Mouse (Mus musculus) kidney, embryonic 15.5 days (tissue): Measurements from ENCODE around the gene Olfr1234. TPM values are rescaled to one million over a fixed set of nuclear protein-coding genes. Genes with fewer than 3 reads are reported as not detected.

Experiments used
- ATAC-seq: fragments of 200-750 bp; cut with Nextera tagmentation; replicated peaks from 2 replicates; pipeline ENCODE4 v1.8.0; 2017; ENCODE audit warnings: moderate TSS enrichment; ENCODE audit not compliant: low FRiP score
- H3K27ac ChIP-seq: fragments of 300-500 bp; sonication (generic); 2 replicates; pipeline ENCODE4 v1.5.1; 2015; ENCODE audit warnings: mild to moderate bottlenecking, inconsistent platforms
- H3K27me3 ChIP-seq: fragments of 300-500 bp; sonication (generic); 2 replicates; pipeline ENCODE4 v1.6.1; 2015; ENCODE audit warnings: inconsistent platforms
- H3K36me3 ChIP-seq: fragments of 300-500 bp; sonication (generic); 2 replicates; pipeline ENCODE4 v1.6.1; 2015; ENCODE audit warnings: inconsistent platforms
- H3K4me1 ChIP-seq: fragments of 300-500 bp; sonication (generic); 2 replicates; pipeline ENCODE4 v1.6.1; 2015; ENCODE audit warnings: inconsistent platforms
- H3K4me2 ChIP-seq: fragments of 300-500 bp; sonication (generic); 2 replicates; pipeline ENCODE4 v1.6.1; 2015; ENCODE audit warnings: moderate library complexity, mild to moderate bottlenecking, inconsistent platforms
- H3K4me3 ChIP-seq: fragments of 300-500 bp; sonication (generic); replicated peaks from 2 replicates; pipeline ENCODE4 v1.5.1; 2015; ENCODE audit warnings: mild to moderate bottlenecking, inconsistent platforms
- H3K9ac ChIP-seq: fragments of 300-500 bp; sonication (generic); 2 replicates; pipeline ENCODE4 v1.6.1; 2015; ENCODE audit warnings: mild to moderate bottlenecking, inconsistent platforms
- H3K9me3 ChIP-seq: fragments of 300-500 bp; sonication (generic); replicated peaks from 2 replicates; pipeline ENCODE4 v1.6.1; 2016; ENCODE audit warnings: inconsistent platforms
- WGBS: fragments of 180-500 bp; shearing (Covaris S2); methylation state at CpG from one replicate; pipeline ENCODE4 v1.1.7; 2015; ENCODE audit warnings: mixed read lengths; 5-methylcytosine and 5-hydroxymethylcytosine counted together
- polyA plus RNA-seq: library from polyadenylated mRNA; unstranded; fragments of >200 nt; fragmentation: Nextera tagmentation; extraction: Ambion mirVana; gene quantifications from 2 replicates; pipeline ENCODE4 v1.2.1, GENCODE M21; 2015

Olfr1234 gene
- polyA plus RNA-seq = not detected in 2 replicates

DNA sequence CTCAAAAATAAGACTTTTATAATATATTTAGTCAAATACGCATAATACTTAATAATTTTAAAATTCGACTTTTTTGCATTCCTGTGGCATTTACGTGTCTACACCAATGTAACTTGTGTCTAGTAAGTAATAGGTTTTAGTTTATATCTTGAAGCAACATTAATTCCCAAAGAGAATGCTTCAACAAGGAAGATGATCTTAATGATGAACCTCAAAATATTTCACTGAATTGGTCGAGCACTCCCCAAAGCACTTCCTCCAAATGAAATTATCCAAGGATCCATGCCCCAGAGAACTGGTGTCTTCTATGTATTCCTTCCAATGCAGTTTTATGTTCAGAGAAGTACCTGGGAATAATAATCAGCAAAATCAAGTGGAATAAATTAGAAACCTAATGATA lies at the start of gene Olfr1234:
Olfr1234 (minus strand) TSS at position 101 of the 400 bp plus-strand sequence.
- H3K9ac ChIP-seq = no peak within 1 kb of the TSS
- no peak for ATAC-seq
- no peaks in the 10 kb centered on the region for H3K4me1 ChIP-seq
- no peaks in the 10 kb centered on the region for H3K27me3 ChIP-seq
- no peak within 1 kb of the TSS for H3K27ac ChIP-seq
- WGBS = 91% methylated on average over 4 of the region's 4 CpGs
- H3K4me3 ChIP-seq = no peak within 1 kb of the TSS
- H3K4me2 ChIP-seq = no peak within 1 kb of the TSS
- no peaks in the 10 kb centered on the region for H3K36me3 ChIP-seq
- H3K9me3 ChIP-seq = no peaks in the 10 kb centered on the region

DNA sequence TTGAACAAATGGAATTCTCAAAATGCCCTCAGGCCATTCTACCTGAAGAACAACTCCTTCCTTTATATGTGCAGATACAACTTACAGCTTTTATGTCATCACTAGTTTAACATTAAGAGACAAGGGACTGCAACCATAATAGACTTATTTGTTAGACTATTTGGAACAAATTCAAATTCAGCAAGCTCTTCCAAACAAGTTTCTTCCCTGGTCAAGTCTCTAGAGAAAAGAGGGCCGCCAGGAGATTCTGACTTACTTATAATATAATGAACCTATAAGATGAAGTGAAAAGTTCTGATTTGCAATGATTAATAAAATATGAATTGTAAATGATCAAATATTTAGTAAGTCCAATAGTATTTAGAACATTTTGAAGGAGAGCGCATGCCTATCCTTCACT lies 44.9 kb upstream of the Olfr1234 start, which contains the start of gene Olfr1238:
Olfr1238 (minus strand) TSS at position 101 of the 400 bp plus-strand sequence.
- H3K27me3 ChIP-seq = no peaks in the 10 kb centered on the region
- no peak within 1 kb of the TSS for H3K9ac ChIP-seq
- no peak within 1 kb of the TSS for H3K4me2 ChIP-seq
- H3K36me3 ChIP-seq = no peaks in the 10 kb centered on the region
- no peaks in the 10 kb centered on the region for H3K9me3 ChIP-seq
- H3K4me3 ChIP-seq = no peak within 1 kb of the TSS
- no peaks in the 10 kb centered on the region for H3K4me1 ChIP-seq
- WGBS = 93% methylated on average over 2 of the region's 2 CpGs
- no peak for ATAC-seq
- H3K27ac ChIP-seq = no peak within 1 kb of the TSS

DNA sequence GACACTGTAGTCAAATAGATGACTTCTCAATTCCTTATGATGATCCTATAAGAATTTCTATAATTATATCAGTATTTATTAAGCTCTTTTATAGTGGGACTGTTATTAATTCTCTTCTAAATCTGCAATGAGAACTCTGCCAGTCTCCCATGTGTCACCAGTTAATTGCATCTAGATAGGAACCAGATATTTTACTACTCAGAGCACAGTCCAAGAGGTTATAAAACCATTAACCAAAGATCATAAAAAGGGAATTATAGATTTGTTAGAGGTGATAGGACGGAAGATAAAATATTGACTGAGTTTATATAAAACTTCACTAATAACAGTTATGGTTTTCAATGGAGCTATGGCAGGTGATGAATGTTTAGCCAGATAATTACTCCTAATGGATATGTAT lies 36.2 kb upstream of the Olfr1234 start:
- Histone ChIP-seq H3K4me3 (no peak overlapping the region), H3K36me3 (no peaks in the 10 kb centered on the region), H3K9me3 (no peaks in the 10 kb centered on the region), H3K9ac (no peak overlapping the region), H3K4me2 (no peak overlapping the region), H3K27ac (no peak overlapping the region), H3K4me1 (no peaks in the 10 kb centered on the region), H3K27me3 (no peaks in the 10 kb centered on the region)
- whole genome bisulfite sequencing = 78% methylated on average over 1 of the region's 1 CpGs
- no peak for ATAC-seq

DNA sequence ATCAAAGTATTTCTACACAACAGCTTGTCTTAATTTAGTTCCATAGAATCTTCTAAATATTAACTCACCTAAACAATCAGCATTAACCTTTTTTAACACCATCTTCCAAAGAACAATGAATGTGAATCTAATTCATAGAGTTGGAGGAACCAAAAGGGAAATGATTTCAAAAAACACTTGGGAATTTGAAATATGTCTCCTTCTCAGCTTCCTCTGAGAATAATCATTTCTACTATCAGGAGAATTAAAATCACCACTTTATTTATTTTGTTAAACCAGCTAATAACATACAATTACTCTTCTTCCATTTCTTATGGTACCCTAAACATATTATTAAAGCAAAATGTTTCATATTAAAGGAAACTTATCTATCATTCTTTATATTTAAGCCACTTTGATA lies 22.4 kb downstream of the Olfr1234 start, which contains the start of gene Olfr1233:
Olfr1233 (minus strand) TSS at position 101 of the 400 bp plus-strand sequence.
- ATAC-seq = no peak
- Histone ChIP-seq H3K4me1 (no peaks in the 10 kb centered on the region), H3K9me3 (no peaks in the 10 kb centered on the region), H3K4me2 (no peak within 1 kb of the TSS), H3K27ac (no peak within 1 kb of the TSS), H3K36me3 (no peaks in the 10 kb centered on the region), H3K4me3 (no peak within 1 kb of the TSS), H3K27me3 (no peaks in the 10 kb centered on the region), H3K9ac (no peak within 1 kb of the TSS)

DNA sequence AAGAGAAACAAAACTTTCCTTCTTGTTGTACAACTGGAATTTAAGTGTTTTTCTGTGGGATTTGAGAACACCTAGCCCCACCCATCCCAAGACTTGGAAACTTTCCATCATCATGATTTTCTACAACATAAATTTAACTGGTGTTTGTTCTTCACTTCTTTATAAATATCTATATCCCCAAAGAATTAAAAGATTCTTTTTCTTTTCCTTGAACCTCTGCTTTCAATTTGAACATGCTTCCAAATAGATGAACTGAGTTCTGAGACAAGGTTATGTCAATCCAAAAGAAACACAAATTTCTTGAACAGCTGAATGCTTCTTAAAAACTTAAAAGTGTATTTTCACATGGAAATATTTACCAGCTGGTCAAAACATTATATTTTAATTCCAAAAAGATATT lies 35.1 kb downstream of the Olfr1234 start, which contains the start of gene Olfr1232:
Olfr1232 (minus strand) TSS at position 101 of the 400 bp plus-strand sequence.
- Histone ChIP-seq H3K4me3 (no peak within 1 kb of the TSS), H3K9me3 (no peaks in the 10 kb centered on the region), H3K4me2 (no peak within 1 kb of the TSS), H3K27ac (no peak within 1 kb of the TSS), H3K27me3 (no peaks in the 10 kb centered on the region), H3K9ac (no peak within 1 kb of the TSS), H3K36me3 (no peaks in the 10 kb centered on the region), H3K4me1 (no peaks in the 10 kb centered on the region)
- no peak for ATAC-seq

Other genes starting within 250 kb of the Olfr1234 start
- gene Olfr1221, start 247.6 kb downstream of the Olfr1234 start, polyA plus RNA-seq = not detected in 2 replicates
- gene Olfr1222, start 231.8 kb downstream of the Olfr1234 start, polyA plus RNA-seq = not detected in 2 replicates
- gene Olfr1223, start 213.3 kb downstream of the Olfr1234 start, polyA plus RNA-seq = not detected in 2 replicates
- gene Olfr1224-ps1, start 200.8 kb downstream of the Olfr1234 start, polyA plus RNA-seq = not detected in 2 replicates
- not detected in 2 replicates for gene Olfr1225, start 190.2 kb downstream of the Olfr1234 start, polyA plus RNA-seq
- gene Olfr1226, start 164.8 kb downstream of the Olfr1234 start, polyA plus RNA-seq = not detected in 2 replicates
- gene Olfr1228, start 110.8 kb downstream of the Olfr1234 start, polyA plus RNA-seq = not detected in 2 replicates
- not detected in 2 replicates for gene Olfr1229, start 76.9 kb downstream of the Olfr1234 start, polyA plus RNA-seq
- gene Olfr1230, start 67.6 kb downstream of the Olfr1234 start, polyA plus RNA-seq = not detected in 2 replicates
- not detected in 2 replicates for gene Olfr1231, start 57.8 kb downstream of the Olfr1234 start, polyA plus RNA-seq
- gene Olfr1232, start 35.2 kb downstream of the Olfr1234 start, polyA plus RNA-seq = not detected in 2 replicates
- gene Olfr1233, start 22.5 kb downstream of the Olfr1234 start, polyA plus RNA-seq = not detected in 2 replicates
- not detected in 2 replicates for gene Olfr1238, start 44.8 kb upstream of the Olfr1234 start, polyA plus RNA-seq
- gene Olfr1239, start 55.5 kb upstream of the Olfr1234 start, polyA plus RNA-seq = not detected in 2 replicates
- gene Olfr1240, start 78.1 kb upstream of the Olfr1234 start, polyA plus RNA-seq = not detected in 2 replicates
- gene Olfr1241, start 122.3 kb upstream of the Olfr1234 start, polyA plus RNA-seq = not detected in 2 replicates
- gene Olfr1242, start 133.5 kb upstream of the Olfr1234 start, polyA plus RNA-seq = not detected in 2 replicates
- gene Olfr1243, start 166.6 kb upstream of the Olfr1234 start, polyA plus RNA-seq = not detected in 2 replicates
- gene Olfr1245, start 213.6 kb upstream of the Olfr1234 start, polyA plus RNA-seq = not detected in 2 replicates
- gene Olfr1246, start 228.3 kb upstream of the Olfr1234 start, polyA plus RNA-seq = not detected in 2 replicates
- not detected in 2 replicates for gene Olfr1247, start 249.3 kb upstream of the Olfr1234 start, polyA plus RNA-seq